Mouse (Mus musculus): ENCODE results near the gene Ggps1. TPM values are rescaled to one million over a fixed set of nuclear protein-coding genes. Genes with fewer than 3 reads are reported as not detected.
"Not testable (repeated sequence)": the region's sequence is repeated elsewhere in the genome, so short reads cannot be mapped to it uniquely, and the experiment has no call there.

The Ggps1 gene
- polyA plus RNA-seq, 1 experiment: 0.13 TPM

GRCm38 (mm10) chr13:14043851-14044250, 19.4 kb downstream of the Ggps1 start:
- H3K36me3 ChIP-seq (ENCODE audit: control insufficient read depth): peaks cover 16% of the 10 kb centered on the region
- peaks cover 16% of the 10 kb centered on the region for H3K4me1 ChIP-seq (ENCODE audit: control insufficient read depth)
- no peak overlapping the region for H3K4me3 ChIP-seq (replicated peaks)
- H3K27me3 ChIP-seq (ENCODE audit: control insufficient read depth): no peaks in the 10 kb centered on the region
- H3K9me3 ChIP-seq (ENCODE audit: control insufficient read depth, low read length): no peaks in the 10 kb centered on the region
- TF ChIP-seq GATA1 (IDR thresholded peaks at IDR 0.05; ENCODE audit: low read length) (no peak), TAL1 (IDR thresholded peaks at IDR 0.05; ENCODE audit: low read length) (no peak)

- peaks cover 18% of the 10 kb centered on the region for H3K36me3 ChIP-seq (ENCODE audit: control insufficient read depth)
- peak overlapping the region; percentile 70 for H3K4me3 ChIP-seq (replicated peaks)
- H3K27me3 ChIP-seq (ENCODE audit: control insufficient read depth): no peaks in the 10 kb centered on the region
- no peak for TF ChIP-seq TAL1 (IDR thresholded peaks at IDR 0.05; ENCODE audit: low read length)
- no peak for TF ChIP-seq GATA1 (IDR thresholded peaks at IDR 0.05; ENCODE audit: low read length)
- H3K4me1 ChIP-seq (ENCODE audit: control insufficient read depth): peaks cover 46% of the 10 kb centered on the region
- H3K9me3 ChIP-seq (ENCODE audit: control insufficient read depth, low read length): peaks cover 3% of the 10 kb centered on the region
These were observed 23.1 kb downstream of the Ggps1 start for GRCm38 (mm10) chr13:14040186-14040585.

GRCm38 (mm10) chr13:14039292-14039965, 23.9 kb downstream of the Ggps1 start, which contains the start of gene Tbce:
Tbce (minus strand) TSS chr13:14039638.
- Histone ChIP-seq H3K4me1 (ENCODE audit: control insufficient read depth) (peaks cover 51% of the 10 kb centered on the region), H3K27me3 (ENCODE audit: control insufficient read depth) (no peaks in the 10 kb centered on the region), H3K4me3 (replicated peaks) (peak within 1 kb of the TSS; percentile 70), H3K9me3 (ENCODE audit: control insufficient read depth, low read length) (peaks cover 3% of the 10 kb centered on the region), H3K36me3 (ENCODE audit: control insufficient read depth) (peaks cover 22% of the 10 kb centered on the region)
- no peak for TF ChIP-seq GATA1 (IDR thresholded peaks at IDR 0.05; ENCODE audit: low read length)
- no peak for TF ChIP-seq TAL1 (IDR thresholded peaks at IDR 0.05; ENCODE audit: low read length)

GRCm38 (mm10) chr13:14038911-14039291, 24.4 kb downstream of the Ggps1 start:
- Histone ChIP-seq H3K27me3 (ENCODE audit: control insufficient read depth) (no peaks in the 10 kb centered on the region), H3K36me3 (ENCODE audit: control insufficient read depth) (peaks cover 22% of the 10 kb centered on the region), H3K4me3 (replicated peaks) (peak overlapping the region; percentile 70), H3K9me3 (ENCODE audit: control insufficient read depth, low read length) (peaks cover 3% of the 10 kb centered on the region), H3K4me1 (ENCODE audit: control insufficient read depth) (peaks cover 56% of the 10 kb centered on the region)
- TF ChIP-seq TAL1 (IDR thresholded peaks at IDR 0.05; ENCODE audit: low read length) (no peak), GATA1 (IDR thresholded peaks at IDR 0.05; ENCODE audit: low read length) (no peak)

GRCm38 (mm10) chr13:14035875-14036630, 27.2 kb downstream of the Ggps1 start:
- no peak overlapping the region for H3K4me3 ChIP-seq (replicated peaks)
- peaks cover 3% of the 10 kb centered on the region for H3K9me3 ChIP-seq (ENCODE audit: control insufficient read depth, low read length)
- peaks cover 41% of the 10 kb centered on the region for H3K36me3 ChIP-seq (ENCODE audit: control insufficient read depth)
- H3K27me3 ChIP-seq (ENCODE audit: control insufficient read depth): no peaks in the 10 kb centered on the region
- TF ChIP-seq TAL1 (IDR thresholded peaks at IDR 0.05; ENCODE audit: low read length): no peak
- TF ChIP-seq GATA1 (IDR thresholded peaks at IDR 0.05; ENCODE audit: low read length): no peak
- H3K4me1 ChIP-seq (ENCODE audit: control insufficient read depth): peaks cover 80% of the 10 kb centered on the region

GRCm38 (mm10) chr13:14035352-14035751, 27.9 kb downstream of the Ggps1 start:
- Histone ChIP-seq H3K36me3 (ENCODE audit: control insufficient read depth) (peaks cover 41% of the 10 kb centered on the region), H3K4me1 (ENCODE audit: control insufficient read depth) (peaks cover 81% of the 10 kb centered on the region)
- H3K9me3 ChIP-seq (ENCODE audit: control insufficient read depth, low read length); H3K27me3 ChIP-seq (ENCODE audit: control insufficient read depth); H3K4me3 ChIP-seq (replicated peaks): not testable (repeated sequence)

- Histone ChIP-seq H3K4me1 (ENCODE audit: control insufficient read depth) (peaks cover 90% of the 10 kb centered on the region), H3K27me3 (ENCODE audit: control insufficient read depth) (no peaks in the 10 kb centered on the region), H3K36me3 (ENCODE audit: control insufficient read depth) (peaks cover 53% of the 10 kb centered on the region), H3K9me3 (ENCODE audit: control insufficient read depth, low read length) (peaks cover 3% of the 10 kb centered on the region), H3K4me3 (replicated peaks) (peak overlapping the region; percentile 38)
- no peak for TF ChIP-seq GATA1 (IDR thresholded peaks at IDR 0.05; ENCODE audit: low read length)
- TF ChIP-seq TAL1 (IDR thresholded peaks at IDR 0.05; ENCODE audit: low read length): no peak
These were observed 29.3 kb downstream of the Ggps1 start for GRCm38 (mm10) chr13:14034073-14034348.

- TF ChIP-seq GATA1 (IDR thresholded peaks at IDR 0.05; ENCODE audit: low read length) (peak; percentile 70), TAL1 (IDR thresholded peaks at IDR 0.05; ENCODE audit: low read length) (no peak)
- no peaks in the 10 kb centered on the region for H3K27me3 ChIP-seq (ENCODE audit: control insufficient read depth)
- peaks cover 58% of the 10 kb centered on the region for H3K36me3 ChIP-seq (ENCODE audit: control insufficient read depth)
- H3K4me3 ChIP-seq (replicated peaks): peak overlapping the region; percentile 38
- H3K9me3 ChIP-seq (ENCODE audit: control insufficient read depth, low read length): peaks cover 3% of the 10 kb centered on the region
- H3K4me1 ChIP-seq (ENCODE audit: control insufficient read depth): peaks cover 89% of the 10 kb centered on the region
These were observed 29.8 kb downstream of the Ggps1 start for GRCm38 (mm10) chr13:14033309-14034072.

GRCm38 (mm10) chr13:14026154-14026820, 37.0 kb downstream of the Ggps1 start:
- H3K27me3 ChIP-seq (ENCODE audit: control insufficient read depth): no peaks in the 10 kb centered on the region
- H3K4me3 ChIP-seq (replicated peaks): no peak overlapping the region
- peaks cover 48% of the 10 kb centered on the region for H3K4me1 ChIP-seq (ENCODE audit: control insufficient read depth)
- peaks cover 54% of the 10 kb centered on the region for H3K36me3 ChIP-seq (ENCODE audit: control insufficient read depth)
- no peak for TF ChIP-seq TAL1 (IDR thresholded peaks at IDR 0.05; ENCODE audit: low read length)
- TF ChIP-seq GATA1 (IDR thresholded peaks at IDR 0.05; ENCODE audit: low read length): no peak
- H3K9me3 ChIP-seq (ENCODE audit: control insufficient read depth, low read length): no peaks in the 10 kb centered on the region
